Mouse (Mus musculus): Measurements from ENCODE around the gene Smlr1. TPM values are rescaled to one million over a fixed set of nuclear protein-coding genes. Genes with fewer than 3 reads are reported as not detected.

The Smlr1 gene
- not detected for total RNA-seq (2021)
- long read RNA-seq, experiment 1: 0 reads
- long read RNA-seq, experiment 2: 0 reads

- no peak for DNase-seq (ENCODE audit: low spot score in 2 of 2)
Observed at GRCm38 (mm10) chr10:25535891-25536331, at the start of gene Smlr1. Smlr1 (minus strand) TSS chr10:25536267.

- no peak for DNase-seq (ENCODE audit: low spot score in 2 of 2)
Observed at GRCm38 (mm10) chr10:25584899-25585298, 48.8 kb upstream of the Smlr1 start.

GRCm38 (mm10) chr10:25580066-25580465 is 44.0 kb upstream of the Smlr1 start:
- DNase-seq (ENCODE audit: low spot score in 2 of 2): no peak

GRCm38 (mm10) chr10:25571319-25572240 is 35.5 kb upstream of the Smlr1 start:
- DNase-seq (ENCODE audit: low spot score in 2 of 2): no peak

GRCm38 (mm10) chr10:25552936-25553335 is 16.9 kb upstream of the Smlr1 start:
- no peak for DNase-seq (ENCODE audit: low spot score in 2 of 2)

DNA sequence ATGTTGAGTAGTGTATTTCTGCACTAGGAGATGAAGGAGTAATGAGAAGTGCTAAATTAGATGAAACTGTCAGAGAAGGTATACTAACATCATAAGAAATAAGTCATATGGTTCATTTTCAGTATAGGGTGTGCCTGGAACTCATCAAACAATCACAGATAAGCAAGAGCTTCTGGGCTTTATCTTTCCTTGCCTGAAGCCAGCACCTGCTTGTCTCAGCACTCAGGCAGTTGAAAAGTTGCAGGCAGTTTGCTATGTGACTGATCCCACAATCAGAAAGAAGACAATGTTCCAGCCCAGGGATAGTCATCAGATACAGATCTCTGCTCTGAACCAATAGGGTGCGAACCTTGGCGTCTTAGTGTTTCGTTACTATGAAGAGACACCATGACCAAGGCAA is 5.0 kb upstream of the Smlr1 start:
- DNase-seq (ENCODE audit: low spot score in 2 of 2): no peak

DNA sequence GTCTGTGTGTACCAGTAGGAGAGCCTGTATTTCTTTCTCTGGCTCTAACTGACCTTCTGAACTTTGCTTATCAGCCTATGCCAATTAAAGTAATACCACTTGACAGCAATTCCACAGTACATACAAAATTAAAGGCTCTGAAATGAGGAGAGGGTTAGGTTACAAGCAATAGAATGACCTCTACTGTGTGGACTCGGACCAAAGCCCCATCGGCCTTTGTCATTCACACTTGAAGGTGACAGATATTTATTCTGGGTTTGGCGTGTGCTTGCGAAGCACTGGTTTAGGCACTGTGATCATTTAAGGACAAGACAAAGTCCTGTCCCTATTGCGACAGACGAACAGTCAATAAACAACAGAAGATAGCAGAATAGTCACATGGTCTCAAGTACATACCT is 3.7 kb upstream of the Smlr1 start:
- no peak for DNase-seq (ENCODE audit: low spot score in 2 of 2)

DNA sequence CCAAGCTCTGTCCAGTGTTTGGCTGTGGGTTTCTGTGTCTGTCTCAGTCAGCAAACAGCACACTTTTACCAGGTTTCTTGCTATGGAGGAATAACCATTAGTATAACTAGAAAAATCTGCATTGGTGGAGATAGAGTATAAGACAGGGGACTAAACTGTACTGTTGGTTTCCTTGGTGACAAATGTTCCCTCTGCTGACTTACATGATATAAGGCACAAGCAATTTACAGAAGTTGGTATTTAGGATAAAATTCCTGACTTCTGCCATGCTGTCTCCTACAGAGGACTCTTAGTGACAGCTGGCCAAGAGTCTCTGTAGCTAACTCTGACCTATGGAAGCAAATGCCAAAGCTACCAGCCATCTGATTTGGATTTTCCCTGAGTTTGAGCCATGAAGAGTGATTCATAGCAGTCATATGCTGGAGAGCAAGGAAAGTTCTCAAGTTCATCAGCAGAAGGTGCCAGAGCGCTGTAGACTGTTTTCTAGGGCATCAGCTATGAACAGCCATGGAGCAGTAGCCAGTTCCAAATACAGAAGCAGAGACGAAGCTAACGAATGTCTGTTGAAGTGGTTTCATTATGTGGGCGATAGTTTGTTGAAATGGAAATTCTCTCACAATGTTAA is 3.2 kb upstream of the Smlr1 start:
- no peak for DNase-seq (ENCODE audit: low spot score in 2 of 2)

- no peak for DNase-seq (ENCODE audit: low spot score in 2 of 2)
Observed at GRCm38 (mm10) chr10:25538738-25539137, 2.7 kb upstream of the Smlr1 start.

DNA sequence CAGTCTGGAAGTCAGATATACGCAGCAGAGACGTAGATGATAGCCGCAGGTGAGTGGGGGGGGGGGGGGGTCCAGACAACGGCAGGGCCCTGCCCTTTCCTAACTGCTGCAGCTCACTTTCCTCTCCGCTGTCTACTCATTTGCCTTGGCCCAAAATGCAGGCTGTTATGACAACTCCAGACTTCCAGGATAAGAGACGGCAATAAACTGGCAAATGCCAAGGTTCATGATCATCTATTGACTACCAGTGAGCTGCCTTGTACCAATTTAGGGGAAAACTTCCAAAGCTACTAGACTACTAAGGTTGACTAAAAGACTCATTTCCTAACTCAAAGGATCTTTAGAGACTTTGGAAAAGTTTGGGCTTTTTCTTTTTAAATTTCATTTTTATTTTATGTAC is 554 bp upstream of the Smlr1 start:
- no peak for DNase-seq (ENCODE audit: low spot score in 2 of 2)

DNA sequence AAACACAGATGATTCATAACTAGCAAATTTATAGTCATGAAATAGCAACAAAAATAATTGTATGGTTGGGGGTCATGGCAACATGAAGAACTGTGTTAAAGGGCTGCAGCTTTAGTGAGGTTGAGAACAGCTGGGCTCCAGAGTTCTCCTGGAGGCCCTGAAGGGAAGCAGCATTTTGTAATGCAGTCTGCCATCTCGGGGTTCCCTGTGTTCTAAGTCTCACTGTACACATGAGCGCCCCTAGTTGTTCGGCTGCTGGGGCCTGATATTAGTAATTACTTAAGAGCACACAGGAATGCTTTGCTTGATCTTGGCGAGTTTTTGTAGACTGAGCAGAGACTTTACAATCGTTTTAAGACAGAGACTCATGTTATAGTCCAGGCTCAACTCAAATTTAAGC is 1.6 kb downstream of the Smlr1 start:
- no peak for DNase-seq (ENCODE audit: low spot score in 2 of 2)

GRCm38 (mm10) chr10:25533513-25534246 is 2.4 kb downstream of the Smlr1 start:
- DNase-seq (ENCODE audit: low spot score in 2 of 2): no peak

- DNase-seq (ENCODE audit: low spot score in 2 of 2): no peak
Observed at GRCm38 (mm10) chr10:25533105-25533504, 3.0 kb downstream of the Smlr1 start.

GRCm38 (mm10) chr10:25531335-25531734 is 4.7 kb downstream of the Smlr1 start:
- DNase-seq (ENCODE audit: low spot score in 2 of 2): no peak

GRCm38 (mm10) chr10:25527126-25527525 is 8.9 kb downstream of the Smlr1 start:
- DNase-seq (ENCODE audit: low spot score in 2 of 2): no peak

DNA sequence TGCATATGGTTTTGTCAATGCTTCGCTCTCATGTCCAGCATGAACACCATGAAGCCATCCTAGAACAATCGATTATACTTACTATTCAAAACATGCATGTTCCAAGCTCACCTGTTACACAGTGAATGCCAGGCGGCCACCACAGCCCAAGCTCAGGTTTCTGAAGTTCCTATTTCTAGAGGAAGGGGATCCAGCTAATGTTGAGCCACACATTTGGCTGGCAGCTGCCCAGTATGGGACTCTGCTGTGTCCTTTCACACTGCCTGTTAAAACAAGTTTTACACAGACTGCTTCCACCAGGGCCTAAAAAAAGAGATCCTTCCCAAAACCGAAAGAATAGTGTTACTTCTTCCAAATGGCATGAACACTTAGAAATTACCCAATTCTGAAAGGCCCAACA is 9.4 kb downstream of the Smlr1 start:
- DNase-seq (ENCODE audit: low spot score in 2 of 2): no peak

DNA sequence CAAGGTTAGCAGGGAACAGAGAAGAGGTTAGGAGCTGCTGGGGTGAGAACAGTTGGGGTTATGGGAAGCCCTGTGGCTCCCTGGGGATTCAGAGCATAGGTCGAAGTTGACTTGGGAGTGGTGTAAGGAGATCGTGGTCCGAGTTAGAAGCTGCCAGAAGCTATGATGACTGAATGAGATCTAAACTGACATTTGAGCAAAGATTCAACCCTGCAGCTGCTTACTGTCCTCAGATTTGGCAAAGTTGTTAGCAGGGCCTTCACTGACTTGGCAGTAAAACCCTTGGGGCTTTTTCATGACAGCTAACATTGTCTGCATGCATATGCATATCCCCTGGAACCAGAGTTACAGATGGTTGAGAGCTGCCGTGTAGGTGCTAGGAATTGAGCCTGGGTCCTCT is 9.9 kb downstream of the Smlr1 start:
- no peak for DNase-seq (ENCODE audit: low spot score in 2 of 2)

DNA sequence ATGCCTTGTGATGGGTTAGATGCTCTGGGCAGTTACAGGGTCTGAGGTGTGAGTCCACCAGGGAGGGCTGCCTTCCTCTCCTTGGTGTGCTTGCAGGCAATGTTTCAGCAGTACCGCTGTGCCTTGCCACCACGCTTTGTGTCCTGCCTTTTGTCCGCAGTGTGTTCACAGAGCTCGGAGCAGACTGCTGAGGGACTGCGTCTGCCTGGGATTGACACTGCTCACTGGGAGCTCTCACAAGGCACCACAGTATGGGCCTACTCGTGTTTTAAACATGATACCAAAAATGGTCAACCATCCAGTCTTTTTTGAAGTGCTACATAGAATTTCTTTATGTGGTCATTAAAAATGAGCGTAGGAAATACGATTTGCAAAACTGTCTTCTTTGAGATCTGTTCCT is 12.3 kb downstream of the Smlr1 start:
- no peak for DNase-seq (ENCODE audit: low spot score in 2 of 2)

GRCm38 (mm10) chr10:25520428-25520827 is 15.6 kb downstream of the Smlr1 start:
- no peak for DNase-seq (ENCODE audit: low spot score in 2 of 2)

GRCm38 (mm10) chr10:25519954-25520353 is 16.1 kb downstream of the Smlr1 start:
- DNase-seq (ENCODE audit: low spot score in 2 of 2): no peak

GRCm38 (mm10) chr10:25513821-25514220 is 22.2 kb downstream of the Smlr1 start:
- no peak for DNase-seq (ENCODE audit: low spot score in 2 of 2)

DNA sequence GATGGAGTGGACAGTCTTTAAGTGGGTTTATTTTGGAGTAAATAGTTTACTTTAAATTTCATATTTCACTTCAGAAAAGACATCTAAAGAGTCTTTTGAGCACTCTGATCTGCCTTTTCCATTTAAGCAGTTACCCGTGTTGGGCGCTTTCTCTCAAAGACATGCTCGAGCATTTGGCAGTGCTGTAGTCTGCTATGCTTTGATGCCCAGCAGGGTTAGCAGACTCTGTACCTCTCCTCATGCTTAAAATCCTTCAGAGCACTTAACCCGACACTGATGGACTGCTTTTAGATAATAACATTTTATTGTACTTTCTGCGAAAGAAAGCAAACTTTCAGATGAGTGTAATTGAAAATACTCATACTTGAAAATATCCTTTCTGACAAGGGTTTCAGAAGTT is 32.8 kb downstream of the Smlr1 start:
- no peak for DNase-seq (ENCODE audit: low spot score in 2 of 2)
